Mouse (Mus musculus) cerebellum, adult 11 months (tissue): ENCODE measurements around the gene Sorl1.

ENCODE experiments used
- DNase-seq: peaks from one replicate; pipeline ENCODE4 v3.0.0; 2022

Gene Sorl1

DNA sequence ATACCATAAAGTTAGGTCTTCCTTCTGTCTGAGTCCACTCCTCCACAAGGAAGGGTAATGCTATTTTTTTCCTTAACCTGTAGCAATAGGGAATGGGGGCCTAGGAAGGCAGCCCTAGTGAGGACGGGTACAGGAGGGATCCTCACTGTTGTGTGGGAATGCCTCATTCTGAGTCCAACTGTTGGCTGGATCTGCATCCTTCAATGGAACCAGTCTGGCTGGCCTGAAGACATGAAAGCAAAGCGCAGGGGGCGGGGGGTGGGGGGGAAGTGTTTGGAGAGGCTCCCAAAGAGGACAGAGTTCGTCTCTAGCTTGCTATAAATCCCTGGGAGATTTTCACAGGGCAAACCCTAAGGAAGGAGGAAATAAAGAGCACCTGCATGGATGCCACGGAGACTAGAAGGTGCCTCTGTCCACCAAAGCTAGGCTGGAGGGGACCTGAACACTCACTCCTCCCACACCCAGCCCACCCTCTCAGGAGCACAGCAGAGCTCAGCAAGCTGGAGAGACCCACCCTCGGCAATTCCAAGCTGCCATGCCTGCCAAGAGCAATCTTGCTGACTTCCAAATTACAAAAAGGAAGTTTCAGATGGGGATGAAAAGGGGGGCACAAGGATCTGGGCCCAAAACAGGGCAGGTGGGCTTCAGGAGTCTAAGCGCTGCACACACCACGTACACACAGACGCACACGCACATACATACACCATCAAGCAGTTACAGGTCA is 2.3 kb downstream of the Sorl1 start:
- DNase-seq, result no peak

DNA sequence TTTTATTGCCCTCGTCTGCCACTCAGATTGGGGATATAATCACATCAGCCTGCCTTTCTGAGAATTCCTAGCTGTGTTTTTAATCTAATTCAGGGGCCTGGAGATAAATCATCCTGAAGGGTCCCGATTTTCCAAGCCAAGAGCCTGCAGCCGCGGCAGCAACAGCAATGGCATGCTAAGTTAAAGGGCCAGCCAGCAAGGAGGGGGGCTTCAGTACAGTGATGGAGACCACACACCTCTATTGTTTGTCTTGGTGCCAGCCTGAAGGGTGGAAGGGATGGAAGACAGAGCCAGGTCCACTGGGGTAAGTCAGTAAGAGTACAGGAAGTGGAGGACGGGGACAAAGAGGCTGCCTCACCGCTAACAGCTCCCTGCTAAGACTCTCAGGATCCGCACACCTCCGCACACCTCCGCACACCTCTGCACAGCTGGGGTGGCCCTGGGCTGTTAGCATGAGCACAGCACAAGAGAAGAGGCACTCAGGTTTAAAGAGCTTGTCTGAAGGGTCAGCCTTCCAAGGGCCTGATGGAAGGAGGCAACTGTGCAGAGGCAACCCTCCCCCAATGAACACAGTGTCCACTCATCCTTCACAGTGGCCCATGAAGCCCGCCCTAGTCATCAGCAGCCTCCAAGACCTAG is 7.6 kb downstream of the Sorl1 start:
- DNase-seq, result no peak

DNA sequence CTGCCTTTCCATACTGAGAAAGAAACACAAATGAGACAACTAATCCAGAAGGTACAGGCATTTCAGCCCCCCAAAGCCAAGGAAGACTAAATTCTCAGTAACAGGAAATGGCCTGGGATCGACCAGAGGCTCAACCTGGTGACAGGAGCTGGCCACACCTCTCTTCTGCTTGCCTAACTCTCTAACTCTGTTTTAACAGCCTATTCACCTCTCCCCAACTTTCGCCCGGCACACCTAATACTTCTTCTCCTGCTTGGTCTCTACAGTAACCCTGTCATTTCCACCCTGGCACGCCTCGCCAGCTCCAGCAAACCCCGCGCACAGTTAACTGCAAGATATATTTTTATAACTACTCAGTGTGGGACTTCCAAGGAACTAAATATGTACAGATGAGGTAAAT is 9.0 kb downstream of the Sorl1 start:
- DNase-seq, result no peak

DNA sequence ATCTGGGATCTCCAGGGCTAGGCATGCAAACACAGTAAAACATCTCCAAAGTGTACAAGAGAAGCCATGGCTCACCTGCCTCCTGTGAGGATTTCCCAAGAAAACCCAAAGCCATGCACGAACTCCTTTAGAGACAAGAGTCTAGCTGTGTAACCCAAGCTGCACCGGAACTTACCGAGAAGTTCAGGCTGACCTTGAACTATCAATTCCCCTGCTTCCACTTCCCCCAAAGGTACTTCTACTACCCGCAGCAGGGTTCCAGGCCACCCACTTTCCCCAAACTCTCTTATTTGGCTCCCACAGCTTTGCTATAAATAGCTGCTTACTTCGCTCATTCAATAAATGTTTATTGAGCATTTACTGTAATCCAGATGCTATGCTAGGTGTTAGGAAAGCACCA is 10.8 kb downstream of the Sorl1 start:
- DNase-seq, result no peak

DNA sequence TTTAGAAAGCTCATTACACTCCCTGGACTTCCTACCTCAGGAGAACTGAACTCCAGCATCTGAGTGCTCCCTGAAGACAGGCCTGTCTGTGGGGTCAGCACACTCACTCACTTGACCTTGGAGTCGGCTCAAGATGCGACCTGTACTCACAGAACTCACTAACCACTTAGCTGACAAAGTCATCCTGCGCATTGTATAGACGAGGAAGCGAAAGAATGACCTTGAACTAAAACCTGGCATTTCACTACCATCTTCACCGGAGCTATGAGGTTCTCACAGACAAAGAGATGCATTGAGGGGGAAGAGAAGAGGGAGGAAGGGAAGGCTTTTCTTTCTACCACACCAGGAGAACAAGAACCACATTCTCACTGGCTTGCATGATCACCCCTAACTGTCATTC is 11.4 kb downstream of the Sorl1 start:
- no peak for DNase-seq

DNA sequence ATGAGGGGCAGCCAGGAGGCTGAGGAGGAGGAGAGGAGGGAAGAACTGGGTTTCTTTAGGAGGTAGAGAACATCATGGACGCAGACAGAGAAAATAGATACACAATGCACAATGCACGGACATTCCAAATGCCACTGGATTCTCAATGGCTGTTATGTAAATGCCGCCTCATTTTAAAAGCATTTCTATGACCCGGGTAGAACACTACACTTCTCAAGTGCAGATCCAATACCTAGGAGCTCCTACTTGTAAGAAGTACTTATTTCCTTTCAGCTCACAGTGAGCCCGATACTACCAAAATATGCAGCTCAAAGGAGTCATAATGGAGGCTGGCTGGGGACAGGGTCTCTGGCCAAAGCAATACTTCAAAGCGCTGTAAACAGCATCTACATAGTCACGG is 12.8 kb downstream of the Sorl1 start:
- DNase-seq, result no peak

DNA sequence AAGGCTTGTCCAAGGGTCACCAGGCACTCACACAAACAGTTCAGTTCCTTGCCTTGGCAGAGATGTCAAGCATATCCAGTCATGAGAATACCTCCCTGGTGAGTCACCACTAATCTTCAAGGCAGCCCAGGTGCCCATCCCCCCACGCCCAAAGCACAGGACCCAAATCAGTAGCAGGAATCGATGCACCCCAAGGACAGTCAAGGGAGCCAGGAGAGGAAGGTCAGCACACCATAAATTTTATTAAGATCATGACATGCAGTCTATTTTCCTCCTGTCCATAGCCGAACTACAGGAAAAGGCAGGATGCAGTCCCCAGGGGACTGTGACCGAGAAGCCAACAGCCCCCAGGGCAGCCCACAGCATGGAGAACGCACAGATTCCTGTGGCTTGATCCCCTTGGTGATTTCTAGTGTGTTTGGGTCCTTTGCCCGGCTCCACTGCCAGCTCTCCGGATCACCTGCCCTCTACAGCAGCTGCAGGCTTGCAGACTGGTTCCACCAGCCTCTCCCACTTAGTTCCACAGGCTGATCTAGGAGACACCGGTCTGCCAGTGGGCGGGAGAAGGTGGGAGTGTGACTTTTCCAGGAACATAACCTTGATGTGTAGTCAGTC is 14.2 kb downstream of the Sorl1 start:
- no peak for DNase-seq

DNA sequence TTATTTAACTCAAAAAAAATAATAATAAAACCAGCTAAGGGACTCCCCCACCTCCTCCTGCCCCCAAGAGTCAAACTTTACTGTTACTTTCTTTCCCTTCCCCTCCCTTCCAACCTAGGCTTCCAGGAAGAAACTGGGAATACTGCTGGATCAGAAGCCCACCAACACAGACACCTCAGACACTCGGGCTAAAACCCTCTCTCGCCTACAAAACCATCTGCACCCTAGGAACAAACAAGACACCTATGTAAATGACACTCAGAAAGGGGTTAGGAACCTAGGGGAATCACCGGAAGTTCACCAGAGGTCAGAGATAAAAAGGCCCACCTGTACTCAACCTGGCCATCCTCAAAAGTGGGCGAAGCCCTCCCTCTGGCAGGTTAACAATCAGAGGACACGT is 15.0 kb downstream of the Sorl1 start:
- no peak for DNase-seq

DNA sequence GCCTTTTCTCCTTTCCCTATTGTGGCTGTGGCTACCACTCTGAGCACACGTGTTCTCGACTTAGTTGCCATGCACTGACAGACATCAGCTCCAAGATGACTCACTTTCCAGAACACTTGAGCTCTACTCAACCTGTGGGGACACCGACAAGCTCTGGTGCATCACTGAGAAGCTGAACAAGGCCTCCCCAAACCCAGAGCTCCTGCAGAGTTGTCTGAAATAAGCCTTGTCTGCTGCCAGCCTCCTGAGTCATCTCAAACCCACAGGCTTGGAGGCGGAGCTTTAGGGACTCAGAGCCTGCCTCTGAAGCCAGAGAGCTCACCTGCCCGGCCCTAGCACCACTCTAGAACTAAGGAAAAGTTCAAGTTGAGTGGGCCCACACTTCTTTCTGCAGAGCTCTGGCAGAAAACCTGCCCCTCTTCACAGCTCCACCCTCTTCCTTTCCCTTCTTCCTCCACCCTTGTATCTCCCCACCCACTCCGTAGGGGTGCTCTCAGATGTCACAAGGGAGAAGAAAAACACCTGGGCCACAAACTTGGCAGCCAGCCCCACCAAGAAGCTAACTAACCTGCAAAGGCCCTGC is 15.6 kb downstream of the Sorl1 start:
- peak; percentile 73 for DNase-seq

DNA sequence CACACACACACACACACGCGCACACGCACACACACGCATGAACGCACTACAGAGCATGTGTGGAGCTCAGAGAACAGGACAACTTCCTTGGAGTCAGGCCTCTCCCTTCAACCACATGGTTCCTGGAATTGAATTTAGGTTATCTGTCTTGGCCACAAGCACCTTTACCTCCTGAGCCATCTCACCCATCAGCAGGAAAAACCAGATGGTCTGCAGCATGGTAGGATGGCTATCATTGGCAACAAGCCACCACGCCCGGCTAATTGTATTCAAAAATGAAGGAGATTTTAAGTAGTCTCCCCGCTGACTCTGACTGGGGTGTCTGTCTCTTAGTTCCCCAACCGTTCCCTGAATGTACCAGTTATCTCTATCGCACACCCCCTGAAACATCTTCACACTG is 17.0 kb downstream of the Sorl1 start:
- DNase-seq, result peak; percentile 90

DNA sequence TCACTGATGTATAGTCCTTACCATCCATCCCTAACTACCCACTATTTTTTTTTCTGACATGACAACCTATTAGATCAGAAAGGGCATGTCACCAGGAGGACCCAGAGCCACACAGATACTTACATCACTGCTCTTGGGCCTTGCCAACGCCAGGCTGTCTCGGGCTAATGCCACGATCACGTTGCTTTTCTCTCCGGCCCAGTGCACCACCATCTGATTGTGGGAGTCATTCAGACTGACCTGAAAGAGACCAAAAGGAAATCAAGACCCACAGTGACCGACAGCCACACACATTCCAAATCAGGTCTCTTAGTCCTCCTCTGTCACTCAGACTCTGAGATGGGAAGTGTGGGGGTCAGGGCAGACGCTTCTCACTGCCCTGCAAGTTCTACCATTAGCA is 17.8 kb downstream of the Sorl1 start:
- DNase-seq, result no peak

DNA sequence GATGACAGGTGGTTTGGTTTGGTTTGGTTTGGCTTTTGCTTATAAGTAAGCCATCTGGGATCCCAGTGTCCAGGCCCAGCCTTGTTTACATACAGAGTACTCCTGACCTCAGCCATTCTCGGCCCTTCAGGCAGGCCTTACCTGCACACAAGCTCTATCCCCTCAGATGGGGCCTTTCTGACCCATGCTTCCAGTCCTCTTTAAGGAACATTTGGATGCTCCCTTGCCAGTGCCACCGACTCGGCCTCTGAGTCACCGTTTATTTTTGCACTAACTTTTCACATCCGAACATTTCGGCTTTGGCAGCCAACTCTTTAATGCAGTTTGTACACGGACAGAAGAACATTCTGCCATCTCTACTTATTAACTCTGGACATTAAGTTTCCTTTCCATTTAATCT is 20.6 kb downstream of the Sorl1 start:
- no peak for DNase-seq

DNA sequence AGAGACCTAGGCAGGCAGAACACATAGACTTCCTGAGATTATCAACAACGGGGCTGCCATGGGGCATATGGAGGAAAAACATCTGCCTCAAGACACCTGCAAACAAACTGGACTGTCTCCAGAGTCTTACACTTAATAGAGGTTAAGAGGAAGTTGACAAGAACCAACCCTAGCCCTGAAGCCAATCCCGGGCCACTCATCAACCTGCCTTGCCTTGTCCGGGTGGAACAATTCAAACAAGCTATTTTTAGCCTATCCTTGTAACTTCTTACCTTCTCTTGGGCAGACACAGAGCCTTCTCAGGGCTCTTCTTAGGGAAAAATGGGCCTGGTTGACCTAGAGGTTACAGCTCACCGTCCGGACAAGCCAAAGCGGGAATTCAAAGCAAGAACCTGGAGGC is 22.1 kb downstream of the Sorl1 start:
- no peak for DNase-seq

DNA sequence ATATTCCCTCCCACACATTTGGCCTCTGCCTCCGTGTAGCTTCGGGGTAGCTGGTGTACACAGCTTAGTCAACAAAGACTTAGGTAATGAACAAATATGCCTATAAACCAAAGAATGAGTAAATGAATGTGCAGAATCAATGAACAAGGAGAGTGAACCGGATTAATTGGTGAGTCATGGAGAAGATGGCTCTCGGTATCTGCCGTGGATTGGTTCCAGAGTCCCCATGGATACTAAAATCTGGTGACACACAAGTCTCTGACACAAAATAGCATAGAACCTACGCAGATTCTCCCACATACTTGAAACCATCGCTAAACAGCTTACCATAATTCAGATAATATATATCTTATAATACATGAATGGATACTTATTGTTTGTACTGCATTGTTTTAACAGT is 22.8 kb downstream of the Sorl1 start:
- DNase-seq, result no peak

DNA sequence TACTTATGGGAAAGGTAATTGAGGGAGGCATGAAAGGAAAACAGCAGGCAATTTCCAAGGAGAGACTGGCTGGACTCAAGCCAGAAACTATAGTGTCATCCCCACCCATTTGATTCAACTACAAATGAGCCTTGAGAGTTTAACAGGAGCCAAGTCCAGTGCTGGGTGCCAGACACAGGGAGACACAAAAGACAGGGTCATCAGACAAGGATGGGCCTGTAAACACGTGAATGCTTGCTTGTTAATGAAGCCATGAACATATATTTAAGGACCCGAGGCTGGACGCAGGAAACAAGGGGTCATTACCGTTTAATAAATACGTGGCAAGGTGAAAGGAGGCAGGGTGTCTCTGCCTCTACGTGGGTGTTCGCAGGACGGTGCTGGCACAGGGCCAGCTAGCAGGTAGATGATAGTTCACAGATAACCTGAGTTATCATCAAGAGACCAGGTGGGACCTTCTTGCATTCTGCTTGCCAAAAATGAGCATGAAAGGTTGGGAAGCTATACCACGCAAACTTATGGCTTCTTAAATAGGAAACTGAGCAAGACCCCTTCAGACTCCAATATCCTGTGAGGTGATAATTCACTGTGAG is 23.4 kb downstream of the Sorl1 start:
- no peak for DNase-seq

DNA sequence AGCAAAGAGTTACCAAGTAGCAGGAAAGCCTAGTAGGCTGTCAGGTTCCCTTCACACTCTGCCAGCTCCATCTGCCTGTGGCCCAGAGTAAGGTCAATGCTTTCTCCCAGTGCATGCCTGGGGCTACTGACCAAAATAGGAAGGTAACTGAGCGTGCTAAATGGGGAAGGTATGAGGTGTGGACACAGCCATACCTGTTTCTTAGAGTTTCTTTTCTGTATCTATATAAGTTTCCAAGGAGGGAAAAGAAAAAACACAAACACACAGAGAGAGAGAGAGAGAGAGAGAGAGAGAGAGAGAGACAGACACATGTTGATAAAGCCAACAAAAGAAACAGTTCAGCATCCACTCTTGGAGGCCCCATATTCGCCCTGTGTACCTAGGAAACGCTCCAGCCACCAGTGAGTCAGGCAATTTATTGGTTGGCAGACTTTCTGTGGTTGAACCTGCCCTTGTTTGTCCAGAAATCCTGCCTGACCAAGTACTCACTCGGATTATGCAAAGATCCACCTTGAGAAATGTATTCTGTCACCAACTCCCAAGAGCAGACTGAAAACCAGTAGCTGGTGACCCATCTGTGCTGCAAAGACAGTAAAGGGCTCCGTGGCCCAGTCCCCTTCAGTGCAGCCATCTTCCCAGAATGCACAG is 25.5 kb downstream of the Sorl1 start:
- no peak for DNase-seq

DNA sequence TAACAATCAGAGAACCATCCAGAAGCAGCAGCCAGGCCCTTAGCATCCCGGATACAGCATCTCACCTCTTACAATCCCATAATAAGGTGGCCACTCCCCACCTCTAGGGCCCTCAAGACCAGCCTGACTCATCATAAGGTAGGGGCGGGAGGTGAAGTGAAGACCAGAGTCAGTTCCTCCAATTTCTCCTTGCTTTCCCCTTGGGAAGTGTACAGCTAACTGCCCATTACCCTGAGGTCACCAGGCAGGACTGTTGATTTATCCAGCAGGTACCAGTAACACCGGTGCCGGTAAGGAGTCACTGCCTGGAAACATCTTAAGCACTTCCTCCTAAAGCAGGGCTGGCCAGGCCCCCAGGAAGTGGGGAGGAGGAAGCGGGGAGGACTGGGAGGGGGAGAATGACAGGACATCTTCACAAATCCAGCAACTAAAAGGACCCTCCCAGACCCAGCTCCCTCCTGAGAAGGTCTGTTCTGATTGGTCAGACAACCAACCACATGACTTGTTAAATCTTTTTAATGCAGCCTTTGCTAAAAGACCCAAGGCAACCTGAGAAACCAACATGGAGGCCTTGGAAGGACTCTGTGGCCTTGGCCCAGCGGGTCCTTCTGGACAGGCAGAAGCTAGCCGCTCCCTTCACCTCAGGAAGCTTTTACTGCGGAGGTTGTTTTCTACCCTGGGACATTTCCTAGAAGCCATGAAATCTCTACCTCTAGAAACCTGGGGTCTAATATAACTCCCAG is 26.2 kb downstream of the Sorl1 start:
- no peak for DNase-seq

DNA sequence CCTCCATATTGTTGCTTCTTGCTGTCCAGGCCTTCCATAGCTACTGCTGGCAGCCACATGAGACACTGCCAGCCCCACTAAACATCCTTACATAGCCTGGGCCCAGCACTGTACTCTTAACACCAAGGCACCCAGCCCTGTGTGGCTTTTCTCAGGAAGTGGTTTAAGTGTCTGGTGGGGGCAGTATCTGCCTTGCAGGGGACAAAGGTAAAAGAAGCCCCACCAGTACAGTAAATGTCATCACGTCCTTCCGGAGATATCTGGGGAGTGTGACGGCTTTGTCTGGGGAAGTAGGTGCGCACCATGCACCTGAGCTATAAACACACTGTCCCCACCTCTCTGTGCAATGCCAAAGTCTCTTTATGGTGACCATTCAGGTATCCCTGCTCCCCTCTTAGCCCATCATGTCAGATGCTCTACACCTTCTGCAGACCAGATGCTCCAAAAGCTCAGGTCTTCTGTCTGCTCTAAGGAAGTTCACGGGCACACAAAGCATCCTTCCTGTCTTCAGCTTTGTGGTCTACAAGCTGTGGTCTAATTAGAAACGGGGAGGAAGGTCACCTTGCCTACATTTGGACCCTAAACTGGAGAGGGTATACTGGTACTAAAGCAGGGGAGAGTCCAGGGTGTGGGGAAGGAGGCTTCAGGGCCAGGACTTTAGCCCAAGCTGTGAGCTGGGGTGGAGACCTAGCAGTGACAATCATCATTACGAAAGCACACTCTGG is 26.9 kb downstream of the Sorl1 start:
- no peak for DNase-seq

DNA sequence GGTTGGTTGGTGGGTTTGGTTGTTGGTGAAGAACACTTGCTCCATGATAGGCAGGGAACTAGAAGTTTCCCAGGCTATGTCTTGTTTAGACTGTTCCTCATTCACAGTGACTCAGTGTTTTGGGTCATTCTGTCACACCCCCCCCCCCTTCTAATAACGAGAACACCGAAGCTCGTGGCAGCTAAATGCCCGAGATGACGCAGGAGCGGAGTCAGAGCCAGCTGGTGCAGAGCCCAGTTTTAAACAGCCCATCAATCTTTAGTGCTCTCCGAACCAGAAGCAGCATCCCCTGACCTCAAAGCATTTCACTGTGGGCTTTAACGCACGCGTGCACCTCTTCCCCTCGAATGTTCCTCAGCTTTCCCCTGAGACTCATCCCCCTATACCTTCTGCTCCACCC is 29.3 kb downstream of the Sorl1 start:
- DNase-seq, result peak; percentile 38

DNA sequence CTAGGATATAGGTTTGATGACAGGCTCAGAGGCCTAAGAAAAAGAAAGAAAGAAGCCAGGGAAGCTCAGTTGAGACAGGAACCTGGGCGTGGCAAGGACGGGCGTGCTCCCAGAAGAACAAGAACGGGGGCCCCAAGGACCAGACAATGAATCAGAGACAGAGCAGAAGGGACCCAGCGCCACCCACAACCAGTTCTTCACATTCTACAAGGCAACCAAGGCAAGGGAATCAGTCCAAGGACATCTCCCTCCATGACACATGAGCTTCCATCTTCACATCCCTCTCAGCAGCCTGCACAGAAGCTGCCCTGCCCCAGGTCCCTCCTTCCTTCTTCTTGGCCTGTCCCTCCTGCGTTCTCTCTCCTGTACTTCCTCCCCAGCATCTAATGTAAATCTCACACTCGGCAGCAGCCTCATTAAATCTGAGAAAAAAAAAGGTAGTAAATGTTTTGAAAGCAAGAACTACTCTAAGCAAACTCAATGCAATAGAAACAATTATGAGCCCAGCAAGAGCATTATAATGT is 30.0 kb downstream of the Sorl1 start:
- DNase-seq, result no peak

DNA sequence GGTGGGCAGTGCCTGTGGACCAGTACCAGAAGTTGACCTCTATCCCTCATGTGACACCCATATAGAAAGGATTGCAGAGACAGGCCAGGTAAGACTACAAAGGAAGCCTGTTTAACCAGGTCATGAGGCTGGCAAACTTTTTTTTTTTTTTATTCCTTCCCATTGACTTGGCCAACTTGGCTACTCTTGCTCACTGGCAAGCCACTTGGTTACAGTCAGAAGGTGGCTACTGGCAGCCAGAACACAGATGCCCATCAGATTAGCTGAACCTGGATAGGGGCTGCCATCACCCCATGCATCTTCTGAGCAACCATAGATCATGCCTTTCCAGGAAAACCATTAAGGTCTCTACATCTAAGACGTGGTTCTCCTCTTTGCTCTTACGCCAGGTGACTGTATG is 31.3 kb downstream of the Sorl1 start:
- DNase-seq, result no peak

DNA sequence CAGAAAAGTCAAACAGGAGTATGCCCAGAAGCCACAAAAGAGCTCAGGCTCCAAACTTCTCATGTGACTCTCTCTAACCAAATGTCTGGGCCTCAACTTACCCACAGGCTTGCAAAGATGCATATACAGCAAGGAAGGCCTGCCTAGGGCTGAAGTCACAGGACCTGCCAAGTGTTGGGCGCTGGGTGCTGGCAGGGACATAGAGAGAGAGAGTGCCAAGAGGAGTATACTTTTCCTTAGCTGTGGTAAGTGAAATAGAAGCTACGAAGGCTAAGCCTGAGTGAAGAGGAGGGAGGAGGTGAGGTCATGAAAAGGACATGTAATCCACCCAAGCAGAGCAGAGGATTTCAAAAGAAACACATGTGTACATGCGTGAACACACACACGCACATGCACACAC is 32.5 kb downstream of the Sorl1 start:
- DNase-seq, result no peak
